Mouse (Mus musculus): ENCODE measurements around the gene Il12a. TPM values are rescaled to one million over a fixed set of nuclear protein-coding genes. Genes with fewer than 3 reads are reported as not detected.
A peak's percentile ranks its signal among the peaks of the same experiment; 100 is the strongest.

The Il12a gene
- polyA plus RNA-seq, 1 experiment from 2014 or later: 0.20 TPM

DNA sequence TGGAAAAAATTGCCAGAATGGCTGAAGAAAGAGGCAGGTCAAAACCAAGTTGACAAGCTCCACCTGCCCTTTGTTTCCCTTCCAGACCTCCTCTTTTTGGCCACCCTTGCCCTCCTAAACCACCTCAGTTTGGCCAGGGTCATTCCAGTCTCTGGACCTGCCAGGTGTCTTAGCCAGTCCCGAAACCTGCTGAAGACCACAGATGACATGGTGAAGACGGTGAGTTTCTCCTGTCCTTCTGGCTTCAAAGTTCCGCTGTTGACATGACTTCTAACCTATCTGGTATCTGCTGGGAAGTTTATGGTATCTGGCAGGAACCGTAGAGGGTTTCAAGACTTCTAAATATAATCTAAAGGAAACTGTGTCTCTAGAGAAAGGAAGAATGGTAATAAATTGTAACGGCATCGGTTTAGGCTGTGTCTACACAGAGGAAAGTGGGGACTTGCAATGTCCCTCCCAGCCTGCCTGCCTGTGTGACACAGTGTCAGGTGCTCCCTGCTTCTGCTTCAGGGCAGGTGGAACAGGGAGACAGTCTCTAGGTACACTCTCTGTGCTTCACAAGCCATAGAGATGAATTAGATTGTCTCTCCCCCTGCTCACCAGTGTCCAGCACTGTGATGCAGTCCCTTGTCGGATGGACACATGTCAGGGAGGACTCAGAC, 1.6 kb downstream of the Il12a start:
- 88% methylated on average over 7 of the region's 7 CpGs for WGBS
- no peaks in the 10 kb centered on the region for H3K9me3 ChIP-seq

DNA sequence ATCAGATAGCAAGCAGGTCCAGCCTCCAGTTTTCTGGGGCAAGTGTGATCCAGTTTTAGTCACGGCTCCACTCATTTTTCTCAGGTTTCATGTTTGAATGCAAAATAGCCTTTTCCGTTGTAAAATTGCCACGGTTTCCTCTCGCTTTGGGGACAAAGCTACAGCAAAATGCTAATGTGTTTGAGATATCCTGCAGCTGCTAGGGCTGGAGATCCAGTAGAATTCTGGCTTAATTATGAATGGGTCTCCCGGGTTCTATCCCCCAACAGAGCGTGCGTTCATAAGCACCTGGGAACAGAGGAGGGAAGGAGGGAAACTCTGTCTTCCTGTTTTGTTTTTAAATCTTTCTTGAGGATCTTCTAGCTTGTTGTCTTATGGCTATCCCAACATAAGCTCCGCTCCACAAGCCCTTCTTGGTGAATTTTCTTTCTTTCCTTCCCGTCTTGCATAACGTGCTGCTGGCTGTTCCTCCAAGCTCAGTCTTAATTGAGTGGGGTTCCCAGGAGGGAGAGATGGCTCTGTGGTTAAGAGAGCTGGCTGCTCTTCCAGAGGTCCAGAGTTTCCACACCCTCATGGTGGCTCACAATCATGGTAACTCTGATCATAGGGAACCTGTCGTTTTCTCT, 2.3 kb downstream of the Il12a start:
- Histone ChIP-seq H3K9me3 (no peaks in the 10 kb centered on the region), H3K4me1 (replicated peaks) (peaks cover 10% of the 10 kb centered on the region), H3K27ac (no peak overlapping the region), H3K4me3 (no peak overlapping the region), H3K36me3 (no peaks in the 10 kb centered on the region), H3K27me3 (ENCODE audit: insufficient read depth, poor library complexity, severe bottlenecking) (no peaks in the 10 kb centered on the region)
- no peak for DNase-seq (ENCODE audit: low spot score)
- WGBS: 81% methylated on average over 11 of the region's 11 CpGs

More for the DNA sequence above, 1.6 kb downstream of the Il12a start:
- Histone ChIP-seq H3K27me3 (ENCODE audit: insufficient read depth, poor library complexity, severe bottlenecking) (no peaks in the 10 kb centered on the region), H3K36me3 (no peaks in the 10 kb centered on the region), H3K4me1 (replicated peaks) (peaks cover 10% of the 10 kb centered on the region), H3K27ac (no peak overlapping the region), H3K4me3 (no peak overlapping the region)
- no peak for DNase-seq (ENCODE audit: low spot score)

DNA sequence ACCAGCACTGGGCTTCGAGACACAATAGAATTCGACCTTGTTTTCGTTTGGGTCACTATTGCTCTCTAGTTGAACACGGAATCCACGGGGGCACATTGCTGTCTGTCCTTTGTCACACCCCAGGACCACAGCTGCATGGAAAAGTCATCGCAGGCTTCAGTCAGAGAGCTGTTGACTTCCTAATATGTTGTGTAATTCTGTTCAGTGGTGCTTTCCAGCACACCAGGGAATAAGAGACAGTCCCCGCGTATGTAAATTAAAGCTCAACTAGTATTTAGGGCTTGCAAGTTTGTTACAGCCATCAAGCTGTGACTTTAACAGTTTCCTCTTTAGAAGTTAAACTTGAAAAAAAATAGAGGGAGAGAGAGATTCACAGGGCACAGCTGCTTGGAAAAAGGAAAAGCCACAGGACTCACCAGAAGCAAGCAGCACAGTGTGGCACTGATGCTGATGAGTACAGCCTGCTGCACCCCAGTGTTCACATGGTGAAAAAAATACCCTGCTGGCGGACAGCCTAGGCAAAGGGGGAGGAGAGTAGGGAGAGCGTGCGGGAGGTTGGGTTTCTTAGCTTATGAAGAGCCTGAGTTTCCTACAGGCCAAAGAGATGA, 3.1 kb downstream of the Il12a start:
- Histone ChIP-seq H3K4me1 (replicated peaks) (peaks cover 10% of the 10 kb centered on the region), H3K36me3 (no peaks in the 10 kb centered on the region), H3K27me3 (ENCODE audit: insufficient read depth, poor library complexity, severe bottlenecking) (no peaks in the 10 kb centered on the region), H3K9me3 (no peaks in the 10 kb centered on the region), H3K27ac (no peak overlapping the region), H3K4me3 (no peak overlapping the region)
- 47% methylated on average over 11 of the region's 11 CpGs for WGBS
- no peak for DNase-seq (ENCODE audit: low spot score)

DNA sequence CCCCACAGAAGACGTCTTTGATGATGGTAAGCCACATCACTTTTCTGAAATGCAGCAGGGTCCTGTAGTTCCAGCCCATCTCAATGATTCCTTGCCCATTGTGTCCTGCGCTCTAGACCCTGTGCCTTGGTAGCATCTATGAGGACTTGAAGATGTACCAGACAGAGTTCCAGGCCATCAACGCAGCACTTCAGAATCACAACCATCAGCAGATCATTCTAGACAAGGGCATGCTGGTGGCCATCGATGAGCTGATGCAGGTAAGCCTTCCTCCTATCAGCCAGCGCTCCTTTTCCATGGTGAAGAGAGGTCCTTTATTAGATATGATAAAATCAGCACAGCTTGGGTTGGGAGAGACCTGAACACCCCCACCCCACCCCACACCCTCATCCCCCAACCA, 4.9 kb downstream of the Il12a start:
- Histone ChIP-seq H3K27me3 (ENCODE audit: insufficient read depth, poor library complexity, severe bottlenecking) (no peaks in the 10 kb centered on the region), H3K4me1 (replicated peaks) (peaks cover 10% of the 10 kb centered on the region), H3K4me3 (no peak overlapping the region), H3K36me3 (no peaks in the 10 kb centered on the region), H3K9me3 (no peaks in the 10 kb centered on the region), H3K27ac (no peak overlapping the region)
- WGBS: 92% methylated on average over 5 of the region's 5 CpGs
- DNase-seq (ENCODE audit: low spot score): no peak

DNA sequence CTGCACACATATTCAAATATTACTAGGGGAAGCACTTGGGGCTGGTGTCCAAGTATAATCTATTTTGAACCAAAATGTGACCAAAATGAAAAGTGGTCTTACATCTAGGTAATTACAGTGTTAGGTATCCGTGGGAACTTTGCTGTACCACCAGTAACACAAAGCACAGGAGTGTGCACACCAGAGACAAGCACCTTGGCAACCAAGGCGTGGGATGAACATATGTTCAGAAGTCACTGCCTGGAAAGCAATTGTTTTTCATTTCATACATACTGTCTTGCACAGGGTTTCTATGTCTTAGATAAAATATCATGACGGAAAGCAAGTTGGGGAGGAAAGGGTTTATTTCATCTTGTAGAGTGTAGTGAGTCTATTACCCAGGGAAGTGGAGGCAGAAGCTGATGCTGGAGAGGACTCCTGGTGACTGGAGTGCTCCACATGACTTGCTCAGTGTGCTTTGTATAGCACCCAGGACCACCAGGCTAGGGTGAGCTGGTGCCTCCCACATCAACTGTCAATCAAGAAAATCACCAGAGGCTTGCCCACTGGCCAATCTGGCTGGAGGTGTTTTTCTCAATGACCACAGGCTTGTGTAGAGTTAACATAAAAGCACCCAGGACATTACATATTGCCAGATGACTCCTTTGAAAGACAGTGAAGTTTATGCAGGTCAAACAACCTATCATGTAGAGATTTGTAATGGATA, 6.2 kb downstream of the Il12a start:
- 90% methylated on average over 3 of the region's 3 CpGs for WGBS
- no peaks in the 10 kb centered on the region for H3K9me3 ChIP-seq
- no peak overlapping the region for H3K4me3 ChIP-seq
- no peaks in the 10 kb centered on the region for H3K36me3 ChIP-seq
- H3K4me1 ChIP-seq (replicated peaks): peaks cover 10% of the 10 kb centered on the region
- DNase-seq (ENCODE audit: low spot score): no peak
- H3K27me3 ChIP-seq (ENCODE audit: insufficient read depth, poor library complexity, severe bottlenecking): no peaks in the 10 kb centered on the region
- H3K27ac ChIP-seq: no peak overlapping the region

DNA sequence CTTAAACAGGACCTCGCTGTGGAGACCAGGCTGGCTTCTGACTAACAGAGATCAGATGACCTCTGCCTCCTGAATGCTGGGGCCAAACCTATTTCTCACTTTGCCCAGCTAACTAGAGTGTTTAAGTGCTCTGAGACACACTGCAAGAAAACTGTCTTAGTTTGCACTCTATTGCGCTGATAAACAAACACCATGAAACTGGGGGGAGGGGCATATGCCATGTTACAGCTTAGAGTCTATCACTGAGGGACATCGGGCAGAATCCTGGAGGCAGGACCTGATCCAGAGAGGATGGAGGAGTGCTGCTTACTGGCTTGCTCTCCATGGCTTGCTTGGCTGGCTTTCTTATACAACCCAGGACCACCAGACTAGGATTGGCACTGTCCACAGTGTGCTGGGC, 8.2 kb downstream of the Il12a start:
- H3K27ac ChIP-seq: no peak overlapping the region
- DNase-seq (ENCODE audit: low spot score): no peak
- no peaks in the 10 kb centered on the region for H3K9me3 ChIP-seq
- H3K4me1 ChIP-seq (replicated peaks): peaks cover 4% of the 10 kb centered on the region
- WGBS: 92% methylated on average over 3 of the region's 3 CpGs
- H3K4me3 ChIP-seq: no peak overlapping the region
- no peaks in the 10 kb centered on the region for H3K27me3 ChIP-seq (ENCODE audit: insufficient read depth, poor library complexity, severe bottlenecking)
- no peaks in the 10 kb centered on the region for H3K36me3 ChIP-seq

DNA sequence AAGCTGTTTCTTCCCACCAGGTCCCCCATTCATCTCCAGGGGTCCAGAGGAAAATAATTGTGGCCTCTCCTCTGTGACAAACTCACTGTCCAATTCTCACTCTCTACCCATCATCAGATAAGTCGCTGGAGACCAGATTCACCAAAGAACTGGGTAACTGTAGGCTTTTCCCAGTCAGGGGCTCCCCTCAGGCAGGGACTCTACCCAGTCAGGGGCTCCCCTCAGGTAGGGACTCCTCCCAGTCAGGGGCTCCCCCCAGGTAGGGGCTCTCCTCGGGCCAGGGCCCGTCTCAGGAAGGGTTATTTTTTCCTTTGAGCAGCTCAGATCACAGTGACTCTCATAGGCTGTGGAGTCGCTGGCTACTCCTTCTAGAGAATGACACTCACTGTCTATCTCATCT, 9.6 kb downstream of the Il12a start:
- no peaks in the 10 kb centered on the region for H3K36me3 ChIP-seq
- no peaks in the 10 kb centered on the region for H3K9me3 ChIP-seq
- no peak overlapping the region for H3K4me3 ChIP-seq
- WGBS: 83% methylated on average over 4 of the region's 4 CpGs
- no peaks in the 10 kb centered on the region for H3K27me3 ChIP-seq (ENCODE audit: insufficient read depth, poor library complexity, severe bottlenecking)
- no peak overlapping the region for H3K27ac ChIP-seq
- DNase-seq (ENCODE audit: low spot score): no peak
- no peaks in the 10 kb centered on the region for H3K4me1 ChIP-seq (replicated peaks)

DNA sequence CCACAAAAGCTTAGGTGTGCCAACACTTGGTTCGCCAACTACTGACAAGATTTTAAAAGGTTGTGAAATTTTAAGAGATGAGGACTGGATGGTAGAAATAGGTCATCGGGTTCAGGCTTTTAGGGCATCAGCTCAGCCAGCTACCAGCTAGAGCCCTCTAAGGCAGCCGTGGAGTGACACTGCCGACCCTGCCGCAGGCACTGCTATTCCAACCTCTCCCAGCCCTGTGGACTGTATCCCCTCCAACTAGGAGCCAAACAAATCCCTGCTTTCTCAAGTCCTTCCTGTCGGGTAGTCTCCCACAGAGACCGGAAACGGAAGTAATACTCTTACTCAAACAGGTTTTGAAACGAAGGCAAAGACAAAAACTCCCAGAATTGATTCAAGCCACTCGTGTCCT, 15.9 kb downstream of the Il12a start:
- no peak for DNase-seq (ENCODE audit: low spot score)
- Histone ChIP-seq H3K9me3 (0 out of 2 replicates have a peak, but pooled peaks cover 2% of the 10 kb centered on the region), H3K4me1 (replicated peaks) (no peaks in the 10 kb centered on the region), H3K27ac (no peak overlapping the region), H3K4me3 (no peak overlapping the region), H3K27me3 (ENCODE audit: insufficient read depth, poor library complexity, severe bottlenecking) (no peaks in the 10 kb centered on the region), H3K36me3 (no peaks in the 10 kb centered on the region)
- WGBS: 89% methylated on average over 10 of the region's 10 CpGs

DNA sequence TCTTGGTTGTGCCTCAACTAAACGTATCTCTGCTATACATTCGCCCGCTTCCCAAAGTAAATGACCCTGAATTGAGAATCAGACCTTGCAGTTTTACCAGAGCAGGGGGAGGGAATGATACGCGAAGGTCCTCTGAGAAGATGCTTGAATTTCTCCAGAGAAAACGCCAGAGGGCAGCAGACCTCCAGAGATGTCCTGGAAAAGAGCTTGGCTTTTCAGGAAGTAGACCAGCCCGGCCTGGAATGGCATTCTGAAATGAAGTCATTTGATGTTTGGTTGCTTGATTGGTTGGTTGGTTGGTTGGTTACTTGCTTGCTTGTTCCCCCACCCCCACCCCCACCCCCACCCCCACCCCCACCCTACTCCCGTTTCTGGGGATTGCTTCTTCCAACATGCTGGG, 17.8 kb downstream of the Il12a start:
- Histone ChIP-seq H3K36me3 (no peaks in the 10 kb centered on the region), H3K27ac (no peak overlapping the region), H3K9me3 (0 out of 2 replicates have a peak, but pooled peaks cover 2% of the 10 kb centered on the region), H3K4me3 (no peak overlapping the region), H3K27me3 (ENCODE audit: insufficient read depth, poor library complexity, severe bottlenecking) (no peaks in the 10 kb centered on the region), H3K4me1 (replicated peaks) (no peaks in the 10 kb centered on the region)
- WGBS: 43% methylated on average over 8 of the region's 8 CpGs
- peak; percentile 52 for DNase-seq (ENCODE audit: low spot score)

DNA sequence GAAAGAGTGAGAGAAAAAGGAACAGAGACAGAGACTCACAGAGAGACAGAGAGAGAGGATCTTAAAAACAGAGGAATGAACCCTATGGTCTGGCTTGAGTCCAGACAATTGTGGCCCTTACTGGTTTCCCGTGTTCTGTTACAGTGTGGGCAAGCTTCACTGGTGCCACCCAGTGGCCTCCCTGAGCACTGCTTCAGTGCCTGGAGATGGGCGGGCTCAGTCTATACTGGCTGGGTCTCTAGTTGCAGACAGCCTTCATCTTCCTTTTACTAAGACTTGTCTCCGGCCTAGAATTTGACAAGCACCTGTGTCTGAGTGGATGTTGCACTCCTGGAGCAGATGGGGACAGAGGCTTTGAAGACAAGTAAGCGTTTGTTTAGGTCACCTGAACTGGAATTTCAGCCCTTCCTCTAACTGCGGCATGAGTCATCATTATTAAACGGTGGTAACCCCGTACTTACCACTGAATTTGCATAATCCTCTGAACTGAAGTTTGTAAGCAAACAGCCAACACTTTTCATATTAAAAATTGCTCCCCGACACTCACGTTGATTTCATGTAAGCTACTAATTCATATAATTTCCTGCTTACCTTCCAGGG, 18.9 kb downstream of the Il12a start:
- H3K4me1 ChIP-seq (replicated peaks): no peaks in the 10 kb centered on the region
- no peak overlapping the region for H3K27ac ChIP-seq
- no peak overlapping the region for H3K4me3 ChIP-seq
- 59% methylated on average over 9 of the region's 9 CpGs for WGBS
- 0 out of 2 replicates have a peak, but pooled peaks cover 2% of the 10 kb centered on the region for H3K9me3 ChIP-seq
- no peaks in the 10 kb centered on the region for H3K36me3 ChIP-seq
- DNase-seq (ENCODE audit: low spot score): peak; percentile 61
- no peaks in the 10 kb centered on the region for H3K27me3 ChIP-seq (ENCODE audit: insufficient read depth, poor library complexity, severe bottlenecking)

DNA sequence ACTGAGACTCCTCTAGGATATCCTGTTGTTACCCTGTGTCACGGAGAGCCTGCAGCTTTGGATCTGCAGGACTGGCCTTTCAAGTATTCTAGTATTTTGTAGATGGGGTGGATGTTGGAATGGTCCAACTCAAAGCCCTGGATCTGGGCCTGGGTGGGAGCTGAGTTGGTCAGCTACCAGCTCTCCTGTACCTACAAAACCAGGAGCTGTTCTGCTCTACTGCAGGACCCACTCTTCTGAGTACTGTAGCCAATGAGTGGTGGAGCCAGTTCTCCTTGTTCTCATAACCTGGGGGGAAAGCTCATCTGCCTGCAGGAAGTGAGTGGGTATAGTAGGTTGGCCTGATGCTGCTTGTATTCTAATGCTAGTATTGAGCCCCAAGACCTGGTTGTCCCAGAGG, 20.0 kb downstream of the Il12a start:
- DNase-seq (ENCODE audit: low spot score): no peak
- Histone ChIP-seq H3K36me3 (no peaks in the 10 kb centered on the region), H3K9me3 (0 out of 2 replicates have a peak, but pooled peaks cover 2% of the 10 kb centered on the region), H3K4me3 (no peak overlapping the region), H3K4me1 (replicated peaks) (no peaks in the 10 kb centered on the region), H3K27ac (no peak overlapping the region), H3K27me3 (ENCODE audit: insufficient read depth, poor library complexity, severe bottlenecking) (no peaks in the 10 kb centered on the region)
- 87% methylated on average over 1 of the region's 1 CpGs for WGBS

DNA sequence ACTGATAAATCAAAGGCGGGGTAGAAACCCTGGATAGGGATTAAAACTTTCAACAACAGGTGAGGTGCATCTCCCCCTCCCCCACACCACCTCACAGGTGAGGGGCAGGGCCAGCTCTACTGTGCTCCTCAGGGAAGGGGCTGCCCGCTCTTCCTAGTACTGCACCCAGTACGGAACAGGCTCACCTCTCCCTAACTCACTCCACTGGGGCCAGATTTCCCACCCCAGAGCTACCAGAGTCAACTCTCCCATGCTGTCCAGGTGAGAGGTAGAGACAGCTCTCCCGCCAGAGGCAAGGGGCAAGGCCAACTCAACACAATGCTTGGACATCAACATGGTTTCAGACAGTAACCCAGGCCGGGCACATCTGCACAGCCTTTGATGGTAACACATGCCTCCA, 21.1 kb downstream of the Il12a start:
- 80% methylated on average over 5 of the region's 5 CpGs for WGBS
- Histone ChIP-seq H3K9me3 (0 out of 2 replicates have a peak, but pooled peaks cover 2% of the 10 kb centered on the region), H3K4me1 (replicated peaks) (no peaks in the 10 kb centered on the region), H3K4me3 (no peak overlapping the region), H3K36me3 (no peaks in the 10 kb centered on the region), H3K27me3 (ENCODE audit: insufficient read depth, poor library complexity, severe bottlenecking) (no peaks in the 10 kb centered on the region), H3K27ac (no peak overlapping the region)
- DNase-seq (ENCODE audit: low spot score): no peak
